ENCODE assay signal across 30 mouse cellular contexts in genomic region chr14:78405568-78405967, GRCm38 (mm10).
DNase-seq lines count a peak whose midpoint lies in the region; ATAC-seq and TF ChIP-seq lines count a peak whose summit lies in the region.
"Had no signal": no experiment of that assay in that cellular context is flagged by ENCODE, and none has a peak within 500 bp of the region (broad histone marks: within the 10 kb centered on the region; RNA-seq: fewer than 3 reads in every experiment).

No protein-coding gene starts in this region.

- no peak overlapping the region for H3K4me3 ChIP-seq in heart, postnatal 0 days (ENCODE audit: low read depth, low read length)
- H3K4me3 ChIP-seq in kidney, postnatal 0 days (replicated peaks; ENCODE audit: low read depth, low read length): no peak overlapping the region
- no peak overlapping the region for H3K4me3 ChIP-seq in kidney, embryonic 15.5 days (replicated peaks)
- H3K4me3 ChIP-seq: embryonic facial prominence, embryonic 13.5 days; forebrain, embryonic 10.5 days; forebrain, embryonic 15.5 days; heart, embryonic 10.5 days; heart, embryonic 15.5 days; megakaryocyte, embryonic 14.5 days; midbrain, embryonic 12.5 days; myocyte; neural tube, embryonic 12.5 days had no signal

- no peaks in the 10 kb centered on the region for H3K36me3 ChIP-seq in heart, postnatal 0 days (replicated peaks; ENCODE audit: control insufficient read depth, insufficient read depth, low read length)
- H3K36me3 ChIP-seq in kidney, postnatal 0 days (ENCODE audit: insufficient read depth, low read length): no peaks in the 10 kb centered on the region
- H3K36me3 ChIP-seq in kidney, embryonic 15.5 days: no peaks in the 10 kb centered on the region
- H3K36me3 ChIP-seq: embryonic facial prominence, embryonic 13.5 days; forebrain, embryonic 10.5 days; forebrain, embryonic 15.5 days; G1E; heart, embryonic 10.5 days; heart, embryonic 15.5 days; midbrain, embryonic 12.5 days; neural tube, embryonic 12.5 days had no signal

- TF ChIP-seq EP300 in heart, postnatal 0 days (IDR thresholded peaks at IDR 0.05; ENCODE audit: low read depth): no peak

- no peaks in the 10 kb centered on the region for H3K9me3 ChIP-seq in heart, postnatal 0 days (replicated peaks; ENCODE audit: control insufficient read depth, low read length)
- no peaks in the 10 kb centered on the region for H3K9me3 ChIP-seq in kidney, postnatal 0 days (replicated peaks; ENCODE audit: low read length)
- no peaks in the 10 kb centered on the region for H3K9me3 ChIP-seq in kidney, embryonic 15.5 days (replicated peaks)
- H3K9me3 ChIP-seq: embryonic facial prominence, embryonic 13.5 days; forebrain, embryonic 10.5 days; forebrain, embryonic 15.5 days; heart, embryonic 10.5 days; heart, embryonic 15.5 days; megakaryocyte, embryonic 14.5 days; midbrain, embryonic 12.5 days; neural tube, embryonic 12.5 days had no signal

- no peaks in the 10 kb centered on the region for H3K4me1 ChIP-seq in heart, postnatal 0 days (ENCODE audit: control insufficient read depth, insufficient read depth)
- no peaks in the 10 kb centered on the region for H3K4me1 ChIP-seq in kidney, postnatal 0 days (replicated peaks; ENCODE audit: insufficient read depth, low read length)
- no peaks in the 10 kb centered on the region for H3K4me1 ChIP-seq in kidney, embryonic 15.5 days
- H3K4me1 ChIP-seq: embryonic facial prominence, embryonic 13.5 days; forebrain, embryonic 10.5 days; forebrain, embryonic 15.5 days; heart, embryonic 10.5 days; heart, embryonic 15.5 days; megakaryocyte, embryonic 14.5 days; midbrain, embryonic 12.5 days; neural tube, embryonic 12.5 days had no signal

- no peak overlapping the region for H3K9ac ChIP-seq in heart, postnatal 0 days (replicated peaks; ENCODE audit: low read depth, low read length)
- H3K9ac ChIP-seq in kidney, postnatal 0 days (ENCODE audit: low read depth, low read length): no peak overlapping the region
- H3K9ac ChIP-seq in kidney, embryonic 15.5 days: no peak overlapping the region
- H3K9ac ChIP-seq: embryonic facial prominence, embryonic 13.5 days; forebrain, embryonic 15.5 days; heart, embryonic 15.5 days; hindbrain, embryonic 14.5 days; midbrain, embryonic 12.5 days; neural tube, embryonic 12.5 days had no signal

- no peak overlapping the region for H3K27ac ChIP-seq in heart, postnatal 0 days (ENCODE audit: low read depth)
- H3K27ac ChIP-seq in kidney, postnatal 0 days: no peak overlapping the region
- no peak overlapping the region for H3K27ac ChIP-seq in kidney, embryonic 15.5 days
- H3K27ac ChIP-seq: embryonic facial prominence, embryonic 13.5 days; forebrain, embryonic 10.5 days; forebrain, embryonic 15.5 days; heart, embryonic 10.5 days; heart, embryonic 15.5 days; hindbrain, embryonic 14.5 days; midbrain, embryonic 12.5 days; neural tube, embryonic 12.5 days had no signal

- ATAC-seq in heart, postnatal 0 days (ENCODE audit: insufficient read depth, low read depth): no peak
- no peak for ATAC-seq in kidney, postnatal 0 days (replicated peaks; ENCODE audit: low FRiP score, low read depth)
- no peak for ATAC-seq in kidney, embryonic 15.5 days (replicated peaks; ENCODE audit: low FRiP score)
- ATAC-seq: forebrain, embryonic 15.5 days; intestine, postnatal 0 days; lung, postnatal 0 days had no signal

- DNase-seq in cerebellum, postnatal 10 days: peak; percentile 30 to 31
- DNase-seq in cerebellum, adult 11-12 months: no peak
- DNase-seq in heart, postnatal 0 days (ENCODE audit: low spot score): no peak
- DNase-seq in heart, postnatal 4 days: no peak
- DNase-seq in kidney, postnatal 0 days (ENCODE audit: low spot score): no peak
- peak; percentile 60 for DNase-seq in adipocyte (ENCODE audit: low spot score)
- DNase-seq in embryo, embryonic 10 days (ENCODE audit: low spot score): no peak
- DNase-seq: adrenal gland, postnatal 10 days; cerebellum, adult 18-20 months; cerebellum, postnatal 36 days; lung, adult 18-20 months; lung, postnatal 4 days; right cerebral cortex, adult 18-20 months; thymus, adult 2 months; thymus, postnatal 36 days had no signal

- H3K27me3 ChIP-seq in heart, postnatal 0 days (ENCODE audit: control insufficient read depth, insufficient read depth, low read length): no peaks in the 10 kb centered on the region
- no peaks in the 10 kb centered on the region for H3K27me3 ChIP-seq in kidney, postnatal 0 days (ENCODE audit: insufficient read depth, low read length)
- no peaks in the 10 kb centered on the region for H3K27me3 ChIP-seq in kidney, embryonic 15.5 days
- H3K27me3 ChIP-seq: embryonic facial prominence, embryonic 13.5 days; forebrain, embryonic 15.5 days; heart, embryonic 15.5 days; midbrain, embryonic 12.5 days; neural tube, embryonic 12.5 days had no signal

- 60% methylated on average over 3 of the region's 3 CpGs for WGBS in heart, postnatal 0 days
- WGBS in kidney, postnatal 0 days: 73% methylated on average over 3 of the region's 3 CpGs
- 75% methylated on average over 3 of the region's 3 CpGs for WGBS in kidney, embryonic 15.5 days

- H3K4me2 ChIP-seq in heart, postnatal 0 days (ENCODE audit: low read depth, low read length): no peak overlapping the region
- no peak overlapping the region for H3K4me2 ChIP-seq in kidney, postnatal 0 days (ENCODE audit: low read length)
- no peak overlapping the region for H3K4me2 ChIP-seq in kidney, embryonic 15.5 days
- H3K4me2 ChIP-seq: embryonic facial prominence, embryonic 13.5 days; forebrain, embryonic 15.5 days; heart, embryonic 15.5 days; hindbrain, embryonic 14.5 days; liver, embryonic 11.5 days; midbrain, embryonic 12.5 days; neural tube, embryonic 12.5 days had no signal

- 0 out of 2 replicates have a peak, but pooled peaks have one; percentile 5 for TF ChIP-seq CTCF in heart, postnatal 0 days (IDR thresholded peaks at IDR 0.05; ENCODE audit: low read depth)
- peak; percentile 39; the same call in 1 of the 2 replicates for TF ChIP-seq CTCF in kidney, postnatal 0 days (IDR thresholded peaks at IDR 0.05; ENCODE audit: low read depth)

Comparison
In these comparisons a context has a peak if more than half of its experiments do, and no peak if none do; other contexts are left out.
1. DNase-seq: peak in cerebellum, postnatal 10 days (2 of 2) and adipocyte (single experiment); none in cerebellum, adult 11-12 months (single experiment), heart, postnatal 0 days (single experiment), heart, postnatal 4 days (single experiment), kidney, postnatal 0 days (single experiment) and embryo, embryonic 10 days (single experiment).